Mouse (Mus musculus) stomach, postnatal 0 days (tissue): Measurements from ENCODE around the gene Hnrnpu. TPM values are rescaled to one million over a fixed set of nuclear protein-coding genes. Genes with fewer than 3 reads are reported as not detected.
"Not testable (repeated sequence)": the region's sequence is repeated elsewhere in the genome, so short reads cannot be mapped to it uniquely, and the experiment has no call there.

Experiments used
- ATAC-seq: fragments of 200-750 bp; cut with Nextera tagmentation; 2 replicates; pipeline ENCODE4 v1.8.0; 2017; ENCODE audit not compliant: low FRiP score, low TSS enrichment
- DNase-seq: peaks from one replicate; pipeline ENCODE4 v3.0.0-alpha.2; 2016; ENCODE audit warnings: low spot score
- H3K27ac ChIP-seq: fragments of 300-500 bp; sonication (generic); replicated peaks from 2 replicates; pipeline ENCODE4 v1.5.1; 2014; ENCODE audit warnings: mild to moderate bottlenecking, control low read depth
- H3K27me3 ChIP-seq: fragments of 300-500 bp; sonication (generic); 2 replicates; pipeline ENCODE4 v1.6.1; 2014; ENCODE audit warnings: low read length; ENCODE audit not compliant: control insufficient read depth, insufficient read depth
- H3K36me3 ChIP-seq: fragments of 300-500 bp; sonication (generic); 2 replicates; pipeline ENCODE4 v1.6.1; 2014; ENCODE audit warnings: low read length, mixed read lengths; ENCODE audit not compliant: control insufficient read depth, insufficient read depth
- H3K4me1 ChIP-seq: fragments of 300-500 bp; sonication (generic); replicated peaks from 2 replicates; pipeline ENCODE4 v1.6.1; 2014; ENCODE audit warnings: antibody characterized with exemption; ENCODE audit not compliant: control insufficient read depth, insufficient read depth
- H3K4me2 ChIP-seq: fragments of 300-500 bp; sonication (generic); replicated peaks from 2 replicates; pipeline ENCODE4 v1.6.1; 2014; ENCODE audit warnings: low read depth, mild to moderate bottlenecking, control low read depth, moderate library complexity
- H3K4me3 ChIP-seq: fragments of 300-500 bp; sonication (generic); 2 replicates; pipeline ENCODE4 v1.5.1; 2014; ENCODE audit warnings: low read depth, low read length, control low read depth
- H3K9ac ChIP-seq: fragments of 300-500 bp; sonication (generic); 2 replicates; pipeline ENCODE4 v1.6.1; 2014; ENCODE audit warnings: mild to moderate bottlenecking, low read length, control low read depth, mixed read lengths
- H3K9me3 ChIP-seq: fragments of 300-500 bp; sonication (generic); 2 replicates; pipeline ENCODE4 v1.6.1; 2016; ENCODE audit warnings: low read length; ENCODE audit not compliant: control insufficient read depth
- CTCF ChIP-seq: IDR thresholded peaks from 2 replicates; pipeline ENCODE4 v1.5.1; 2016; ENCODE audit warnings: antibody characterized with exemption, low read depth, mild to moderate bottlenecking, moderate library complexity
- EP300 ChIP-seq: optimal IDR thresholded peaks from 2 replicates; pipeline ENCODE3; 2016; ENCODE audit warnings: antibody characterized with exemption
- WGBS: fragments of 180-500 bp; shearing (Covaris S2); extraction: QIAGEN DNeasy Blood & Tissue Kit; methylation state at CpG from one replicate; pipeline ENCODE4 v1.1.7; 2014; 5-methylcytosine and 5-hydroxymethylcytosine counted together
- polyA plus RNA-seq: library from polyadenylated mRNA; unstranded; fragments of >200 nt; fragmentation: Nextera tagmentation; extraction: Ambion mirVana; gene quantifications from 2 replicates; pipeline ENCODE4 v1.2.1, GENCODE M21; 2015

The Hnrnpu gene
- polyA plus RNA-seq, 1 experiment from 2014 or later = 129 TPM

GRCm38 (mm10) chr1:178360702-178361101 lies 23.1 kb upstream of the Hnrnpu start:
- ATAC-seq (no peak), DNase-seq (no peak)
- no peak overlapping the region for H3K4me3 ChIP-seq
- no peak overlapping the region for H3K4me2 ChIP-seq
- WGBS = 89% methylated on average over 2 of the region's 2 CpGs
- no peak for TF ChIP-seq EP300
- TF ChIP-seq CTCF = peak; percentile 26; the same call in 1 of the 2 replicates
- no peaks in the 10 kb centered on the region for H3K27me3 ChIP-seq
- H3K9ac ChIP-seq = no peak overlapping the region
- no peaks in the 10 kb centered on the region for H3K36me3 ChIP-seq
- no peaks in the 10 kb centered on the region for H3K9me3 ChIP-seq
- no peak overlapping the region for H3K27ac ChIP-seq
- H3K4me1 ChIP-seq = no peaks in the 10 kb centered on the region

GRCm38 (mm10) chr1:178360264-178360663 lies 22.7 kb upstream of the Hnrnpu start:
- no peaks in the 10 kb centered on the region for H3K9me3 ChIP-seq
- no peaks in the 10 kb centered on the region for H3K27me3 ChIP-seq
- WGBS = 76% methylated on average over 11 of the region's 11 CpGs
- H3K4me3 ChIP-seq = no peak overlapping the region
- DNase-seq (no peak), ATAC-seq (no peak)
- no peaks in the 10 kb centered on the region for H3K4me1 ChIP-seq
- no peak overlapping the region for H3K4me2 ChIP-seq
- no peak overlapping the region for H3K27ac ChIP-seq
- H3K9ac ChIP-seq = no peak overlapping the region
- no peak for TF ChIP-seq CTCF
- H3K36me3 ChIP-seq = no peaks in the 10 kb centered on the region

GRCm38 (mm10) chr1:178357776-178358710 lies 20.4 kb upstream of the Hnrnpu start:
- Histone ChIP-seq H3K27ac (no peak overlapping the region), H3K4me1 (no peaks in the 10 kb centered on the region), H3K9me3 (no peaks in the 10 kb centered on the region), H3K27me3 (no peaks in the 10 kb centered on the region), H3K36me3 (no peaks in the 10 kb centered on the region), H3K9ac (no peak overlapping the region), H3K4me3 (no peak overlapping the region), H3K4me2 (no peak overlapping the region)
- ATAC-seq = no peak
- no peak for TF ChIP-seq CTCF
- no peak for TF ChIP-seq EP300
- 64% methylated on average over 12 of the region's 12 CpGs for WGBS
- no peak for DNase-seq

- TF ChIP-seq CTCF (no peak), EP300 (no peak)
- 47% methylated on average over 3 of the region's 3 CpGs for WGBS
- Histone ChIP-seq H3K9ac (no peak overlapping the region), H3K9me3 (no peaks in the 10 kb centered on the region), H3K36me3 (no peaks in the 10 kb centered on the region), H3K4me3 (no peak overlapping the region), H3K27ac (no peak overlapping the region), H3K27me3 (no peaks in the 10 kb centered on the region), H3K4me2 (no peak overlapping the region), H3K4me1 (no peaks in the 10 kb centered on the region)
- no peak for ATAC-seq
- no peak for DNase-seq
These were observed 17.0 kb upstream of the Hnrnpu start for GRCm38 (mm10) chr1:178354576-178354975.

GRCm38 (mm10) chr1:178351643-178352042 lies 14.0 kb upstream of the Hnrnpu start:
- no peak overlapping the region for H3K4me2 ChIP-seq
- DNase-seq (no peak), ATAC-seq (no peak)
- H3K4me3 ChIP-seq = no peak overlapping the region
- no peaks in the 10 kb centered on the region for H3K27me3 ChIP-seq
- TF ChIP-seq CTCF (peak; percentile 54), EP300 (no peak)
- H3K4me1 ChIP-seq = no peaks in the 10 kb centered on the region
- H3K27ac ChIP-seq = no peak overlapping the region
- no peaks in the 10 kb centered on the region for H3K36me3 ChIP-seq
- no peaks in the 10 kb centered on the region for H3K9me3 ChIP-seq
- H3K9ac ChIP-seq = no peak overlapping the region

- Histone ChIP-seq H3K4me3 (no peak overlapping the region), H3K27ac (no peak overlapping the region), H3K36me3 (no peaks in the 10 kb centered on the region), H3K27me3 (no peaks in the 10 kb centered on the region), H3K9ac (no peak overlapping the region), H3K4me2 (no peak overlapping the region), H3K4me1 (no peaks in the 10 kb centered on the region), H3K9me3 (no peaks in the 10 kb centered on the region)
- no peak for TF ChIP-seq EP300
- TF ChIP-seq CTCF = no peak
- 89% methylated on average over 2 of the region's 2 CpGs for WGBS
- ATAC-seq (no peak), DNase-seq (no peak)
These were observed 13.2 kb upstream of the Hnrnpu start for GRCm38 (mm10) chr1:178350792-178351191.

GRCm38 (mm10) chr1:178344071-178344805 lies 6.6 kb upstream of the Hnrnpu start:
- H3K4me1 ChIP-seq, H3K9ac ChIP-seq, DNase-seq, H3K9me3 ChIP-seq, H3K27me3 ChIP-seq, H3K4me3 ChIP-seq, H3K36me3 ChIP-seq, H3K27ac ChIP-seq, H3K4me2 ChIP-seq, ATAC-seq: not testable (repeated sequence)
- 84% methylated on average over 10 of the region's 10 CpGs for WGBS
